Comparison of ENCODE assay signal across 31 mouse cellular contexts in the genomic region with DNA sequence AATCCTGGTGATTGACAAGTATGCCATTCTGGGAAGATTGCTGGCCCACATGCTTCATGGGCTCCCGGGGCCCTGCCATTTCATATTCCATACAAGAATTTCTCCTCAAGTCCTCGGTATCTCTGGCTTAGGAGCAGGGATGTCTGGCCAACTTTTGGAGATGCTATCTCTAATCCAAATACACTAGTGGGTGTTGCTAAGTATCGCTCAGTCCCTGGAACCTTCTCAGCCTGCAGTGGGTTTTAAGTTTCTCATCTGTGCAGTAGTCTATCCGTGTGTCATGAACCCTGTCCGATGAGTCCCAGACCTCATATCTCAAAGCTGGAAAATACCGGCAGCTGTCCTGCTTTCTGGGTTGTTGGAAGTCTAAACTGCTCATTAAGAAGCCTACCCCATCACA.
DNase-seq lines count a peak whose midpoint lies in the region; ATAC-seq lines count a peak whose summit lies in the region.
"Had no signal": no experiment of that assay in that cellular context is flagged by ENCODE, and none has a peak within 500 bp of the region (broad histone marks: within the 10 kb centered on the region; RNA-seq: fewer than 3 reads in every experiment).

No protein-coding gene starts in this region.

- no peak overlapping the region for H3K9ac ChIP-seq in embryonic facial prominence, embryonic 14.5 days (ENCODE audit: low read depth, low read length)
- H3K9ac ChIP-seq in heart, embryonic 15.5 days: no peak overlapping the region
- H3K9ac ChIP-seq in kidney, embryonic 16.5 days (replicated peaks; ENCODE audit: low read length): no peak overlapping the region
- H3K9ac ChIP-seq: forebrain, embryonic 13.5 days; intestine, embryonic 15.5 days; limb, embryonic 15.5 days; liver, embryonic 13.5 days; neural tube, embryonic 15.5 days; stomach, embryonic 15.5 days had no signal

- no peak overlapping the region for H3K4me2 ChIP-seq in embryonic facial prominence, embryonic 14.5 days (ENCODE audit: low read depth, low read length)
- H3K4me2 ChIP-seq in heart, embryonic 15.5 days: no peak overlapping the region
- H3K4me2 ChIP-seq in kidney, embryonic 16.5 days (replicated peaks; ENCODE audit: low read depth, low read length): no peak overlapping the region
- H3K4me2 ChIP-seq: forebrain, embryonic 13.5 days; heart, embryonic 11.5 days; intestine, embryonic 15.5 days; limb, embryonic 15.5 days; liver, embryonic 13.5 days; neural tube, embryonic 15.5 days; stomach, embryonic 15.5 days had no signal

- no peaks in the 10 kb centered on the region for H3K27me3 ChIP-seq in embryonic facial prominence, embryonic 14.5 days (replicated peaks; ENCODE audit: control insufficient read depth, insufficient read depth, low read length)
- no peaks in the 10 kb centered on the region for H3K27me3 ChIP-seq in embryonic facial prominence, embryonic 10.5 days (replicated peaks; ENCODE audit: low read depth, poor library complexity, severe bottlenecking)
- H3K27me3 ChIP-seq in heart, embryonic 15.5 days: no peaks in the 10 kb centered on the region
- H3K27me3 ChIP-seq in kidney, embryonic 16.5 days (ENCODE audit: insufficient read depth, low read length): no peaks in the 10 kb centered on the region
- H3K27me3 ChIP-seq: CH12.LX; forebrain, embryonic 13.5 days; intestine, embryonic 15.5 days; limb, embryonic 15.5 days; liver, embryonic 13.5 days; neural tube, embryonic 15.5 days; stomach, embryonic 15.5 days had no signal

- H3K9me3 ChIP-seq in embryonic facial prominence, embryonic 14.5 days (ENCODE audit: control insufficient read depth, low read length): no peaks in the 10 kb centered on the region
- H3K9me3 ChIP-seq in embryonic facial prominence, embryonic 10.5 days: peaks cover 6% of the 10 kb centered on the region; the same call in 1 of the 2 replicates
- no peaks in the 10 kb centered on the region for H3K9me3 ChIP-seq in heart, embryonic 15.5 days (replicated peaks)
- peaks cover 4% of the 10 kb centered on the region; the same call in 1 of the 2 replicates for H3K9me3 ChIP-seq in kidney, embryonic 16.5 days (ENCODE audit: low read length)
- H3K9me3 ChIP-seq: forebrain, embryonic 13.5 days; intestine, embryonic 15.5 days; limb, embryonic 15.5 days; liver, embryonic 13.5 days; neural tube, embryonic 15.5 days; stomach, embryonic 15.5 days had no signal

- no peak overlapping the region for H3K27ac ChIP-seq in embryonic facial prominence, embryonic 14.5 days (replicated peaks; ENCODE audit: low read depth, low read length)
- no peak overlapping the region for H3K27ac ChIP-seq in embryonic facial prominence, embryonic 10.5 days (replicated peaks)
- peak overlapping the region; percentile 22; the same call in 1 of the 2 replicates for H3K27ac ChIP-seq in heart, embryonic 15.5 days
- H3K27ac ChIP-seq in kidney, embryonic 16.5 days (ENCODE audit: low read length): peak overlapping the region; percentile 53; the same call in 1 of the 2 replicates
- H3K27ac ChIP-seq: forebrain, embryonic 13.5 days; intestine, embryonic 15.5 days; kidney, postnatal 0 days; limb, embryonic 15.5 days; liver, embryonic 13.5 days; neural tube, embryonic 15.5 days; stomach, embryonic 15.5 days had no signal

- peaks cover 18% of the 10 kb centered on the region; the same call in 1 of the 2 replicates for H3K4me1 ChIP-seq in embryonic facial prominence, embryonic 14.5 days (ENCODE audit: control insufficient read depth, insufficient read depth, low read length)
- H3K4me1 ChIP-seq in embryonic facial prominence, embryonic 10.5 days: peaks cover 48% of the 10 kb centered on the region
- peaks cover 23% of the 10 kb centered on the region for H3K4me1 ChIP-seq in heart, embryonic 15.5 days (replicated peaks)
- H3K4me1 ChIP-seq in kidney, embryonic 16.5 days (ENCODE audit: insufficient read depth, low read length): peaks cover 37% of the 10 kb centered on the region
- H3K4me1 ChIP-seq: liver, embryonic 13.5 days had no signal

- H3K4me3 ChIP-seq in embryonic facial prominence, embryonic 14.5 days (ENCODE audit: low read depth, low read length): no peak overlapping the region
- H3K4me3 ChIP-seq in embryonic facial prominence, embryonic 10.5 days: no peak overlapping the region
- H3K4me3 ChIP-seq in heart, embryonic 15.5 days: no peak overlapping the region
- no peak overlapping the region for H3K4me3 ChIP-seq in kidney, embryonic 16.5 days (ENCODE audit: low read length)
- H3K4me3 ChIP-seq: forebrain, embryonic 13.5 days; intestine, embryonic 15.5 days; limb, embryonic 15.5 days; liver, embryonic 13.5 days; megakaryocyte, embryonic 14.5 days; neural tube, embryonic 15.5 days; stomach, embryonic 15.5 days had no signal

- peak; percentile 65 for DNase-seq in embryonic facial prominence, embryonic 14.5 days (ENCODE audit: low spot score)
- no peak for DNase-seq in embryonic facial prominence, embryonic 10.5 days (ENCODE audit: low spot score)
- DNase-seq in heart, adult 9 months (ENCODE audit: low spot score in 2 of 2): no peak
- no peak for DNase-seq in kidney, adult 18-20 months
- DNase-seq in NIH3T3 (ENCODE audit: low read depth): peak; percentile 45
- no peak for DNase-seq in thymus, postnatal 14 days
- DNase-seq: adrenal gland, adult 8-10 months; cerebellum, adult 8-10 months; cerebellum, postnatal 25 days; gastrocnemius, postnatal 36 days; layer of hippocampus, postnatal 36 days; left cerebral cortex, postnatal 4 days; liver, embryonic 13.5 days; lung, adult 18-20 months; lung, postnatal 4 days; midbrain, embryonic 14.5 days; retina, postnatal 1 day; right cerebral cortex, postnatal 14 days had no signal

- 64% methylated on average over 6 of the region's 6 CpGs for WGBS in embryonic facial prominence, embryonic 14.5 days
- 86% methylated on average over 6 of the region's 6 CpGs for WGBS in embryonic facial prominence, embryonic 10.5 days
- 48% methylated on average over 6 of the region's 6 CpGs for WGBS in heart, embryonic 15.5 days
- 49% methylated on average over 6 of the region's 6 CpGs for WGBS in kidney, embryonic 16.5 days

- no peaks in the 10 kb centered on the region for H3K36me3 ChIP-seq in embryonic facial prominence, embryonic 14.5 days (ENCODE audit: control insufficient read depth, insufficient read depth, low read length)
- no peaks in the 10 kb centered on the region; the same call in 1 of the 2 replicates for H3K36me3 ChIP-seq in embryonic facial prominence, embryonic 10.5 days (replicated peaks)
- no peaks in the 10 kb centered on the region for H3K36me3 ChIP-seq in heart, embryonic 15.5 days
- no peaks in the 10 kb centered on the region for H3K36me3 ChIP-seq in kidney, embryonic 16.5 days (ENCODE audit: insufficient read depth, low read length)
- H3K36me3 ChIP-seq: intestine, embryonic 15.5 days; limb, embryonic 15.5 days; liver, embryonic 13.5 days; neural tube, embryonic 15.5 days; stomach, embryonic 15.5 days had no signal

- ATAC-seq in embryonic facial prominence, embryonic 14.5 days (ENCODE audit: low read depth): no peak
- ATAC-seq in heart, embryonic 15.5 days (replicated peaks; ENCODE audit: insufficient number of reproducible peaks, insufficient read depth, low FRiP score, low read depth): no peak
- ATAC-seq in kidney, embryonic 16.5 days (ENCODE audit: low FRiP score, low TSS enrichment): no peak
- ATAC-seq: forebrain, embryonic 13.5 days; hindbrain, embryonic 16.5 days; intestine, embryonic 15.5 days; lung, postnatal 0 days had no signal

Comparison
In these comparisons a context has a peak if more than half of its experiments do, and no peak if none do; other contexts are left out.
1. DNase-seq: peak in embryonic facial prominence, embryonic 14.5 days (single experiment) and NIH3T3 (single experiment); none in embryonic facial prominence, embryonic 10.5 days (single experiment), heart, adult 9 months (0 of 2), kidney, adult 18-20 months (single experiment) and thymus, postnatal 14 days (single experiment).
2. H3K27ac ChIP-seq: peak in heart, embryonic 15.5 days (single experiment) and kidney, embryonic 16.5 days (single experiment); none in embryonic facial prominence, embryonic 14.5 days (single experiment) and embryonic facial prominence, embryonic 10.5 days (single experiment).